Mouse (Mus musculus): ENCODE results near the gene Syt12.

- TF ChIP-seq CTCF (IDR thresholded peaks at IDR 0.05; ENCODE audit: control insufficient read depth, insufficient read depth, low read length) = no peak
- peak; percentile 24; the same call in 1 of the 2 replicates for TF ChIP-seq POLR2A (IDR thresholded peaks at IDR 0.05; ENCODE audit: borderline replicate concordance, control insufficient read depth, low read depth, low read length)
These were observed 29.8 kb downstream of the Syt12 start for GRCm38 (mm10) chr19:4447445-4447844.

All from bone marrow, adult 2 months (tissue).